Mouse (Mus musculus): ENCODE data around the gene Vrk1.

GRCm38 (mm10) chr12:106030146-106030745 lies 20.2 kb downstream of the Vrk1 start:
- TF ChIP-seq CTCF (conservative IDR thresholded peaks at IDR 0.05 in 1 of 2, IDR thresholded peaks at IDR 0.05 in 1 of 2; ENCODE audit: low read depth in 2 of 2, low read length in 2 of 2), result no peak
- TF ChIP-seq ZKSCAN1 (IDR thresholded peaks at IDR 0.05; ENCODE audit: borderline replicate concordance, low read depth, low read length), result no peak

Data from CH12.LX (cell line).